Mouse (Mus musculus) telencephalon, adult 2 months (tissue): ENCODE data around the gene Cxcr4.
"Not testable (repeated sequence)": the region's sequence is repeated elsewhere in the genome, so short reads cannot be mapped to it uniquely, and the experiment has no call there.

Experiments
- DNase-seq: peaks from one replicate; pipeline ENCODE4 v3.0.0-alpha.2; 2011; ENCODE audit warnings: low read depth, low spot score

Cxcr4 gene

DNA sequence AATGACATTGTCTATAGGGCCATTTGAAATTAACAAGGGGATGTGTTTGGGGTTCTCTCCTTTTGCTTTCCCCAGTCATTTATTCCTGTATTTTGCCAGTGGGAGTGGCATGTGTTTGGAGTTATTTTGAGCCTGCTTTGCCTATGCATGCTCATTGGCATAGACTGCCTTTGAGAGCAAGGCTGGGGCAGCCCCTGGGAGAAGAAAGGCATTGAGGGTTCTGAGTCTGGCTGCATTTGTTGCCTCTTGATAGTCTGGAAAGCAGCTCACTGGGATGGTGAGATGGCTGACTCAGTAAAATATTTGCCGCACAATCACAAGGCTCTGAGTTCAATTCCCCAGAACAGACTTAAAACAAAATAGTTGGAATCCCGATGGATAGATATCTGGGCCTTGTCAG, 8.5 kb upstream of the Cxcr4 start:
- DNase-seq, result no peak

- no peak for DNase-seq
Measured at GRCm38 (mm10) chr1:128597209-128597782, 5.2 kb upstream of the Cxcr4 start.

DNA sequence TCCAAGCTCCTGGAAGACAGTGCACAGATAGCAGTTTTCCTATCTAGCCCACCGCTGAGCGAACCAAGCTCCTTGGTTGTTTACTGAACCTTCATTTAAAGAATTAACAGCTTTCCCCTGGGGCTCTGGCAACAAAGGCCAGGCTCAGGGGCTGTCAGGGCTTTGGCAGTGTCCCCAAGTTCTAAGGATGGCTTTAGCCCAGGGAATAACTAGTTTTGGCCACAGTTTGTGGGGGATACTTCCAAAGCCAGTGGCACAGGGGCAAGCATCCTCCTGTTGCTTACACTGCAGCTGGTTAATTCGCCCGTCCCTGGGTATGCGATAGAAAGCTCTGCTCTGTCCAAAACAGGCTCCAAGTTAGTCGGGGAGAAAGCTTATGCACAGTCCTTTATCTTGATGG, 3.4 kb upstream of the Cxcr4 start:
- no peak for DNase-seq

DNA sequence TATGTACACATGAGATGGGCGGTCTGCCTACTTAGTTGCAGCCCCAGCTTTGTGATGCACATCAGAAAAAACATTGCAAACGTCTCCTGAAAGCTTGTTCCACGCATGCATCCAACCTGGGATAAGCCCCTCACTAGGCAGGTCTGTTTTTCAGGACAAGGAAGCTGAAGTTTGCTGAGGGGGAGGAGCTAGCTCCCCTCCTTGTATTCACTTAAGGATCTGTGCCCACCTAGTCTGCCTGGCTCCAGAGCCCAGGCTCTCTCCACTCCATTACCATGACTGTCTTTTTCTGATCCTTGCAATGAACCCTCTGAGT, 3.0 kb upstream of the Cxcr4 start:
- DNase-seq, result no peak

- DNase-seq, result no peak
Measured at GRCm38 (mm10) chr1:128594353-128595104, 2.4 kb upstream of the Cxcr4 start.

GRCm38 (mm10) chr1:128592961-128593501, 938 bp upstream of the Cxcr4 start:
- peak; percentile 74 for DNase-seq

DNA sequence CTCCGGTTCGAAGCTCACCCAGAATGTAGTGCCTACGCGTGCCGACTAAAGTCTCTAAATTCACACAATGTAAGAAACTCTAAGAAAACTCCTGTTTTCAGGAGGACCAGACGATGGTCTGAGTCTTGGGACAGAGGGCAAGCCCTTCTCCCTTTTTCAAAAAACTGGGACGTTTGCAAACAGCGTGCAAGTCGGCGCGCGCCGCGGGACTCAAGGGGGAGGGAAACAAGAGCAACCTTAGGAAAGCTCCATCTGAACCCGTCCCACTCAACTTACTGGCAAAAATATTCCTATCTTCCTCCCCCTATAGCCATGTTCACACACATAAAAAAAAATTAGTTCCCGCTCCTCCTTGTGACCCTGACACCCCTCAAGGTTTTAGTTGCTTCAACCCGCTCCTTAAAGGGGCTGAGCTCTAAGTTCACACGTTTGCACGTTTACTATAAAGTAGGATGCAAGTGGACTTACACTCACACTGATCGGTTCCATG, 327 bp downstream of the Cxcr4 start:
- no peak for DNase-seq

DNA sequence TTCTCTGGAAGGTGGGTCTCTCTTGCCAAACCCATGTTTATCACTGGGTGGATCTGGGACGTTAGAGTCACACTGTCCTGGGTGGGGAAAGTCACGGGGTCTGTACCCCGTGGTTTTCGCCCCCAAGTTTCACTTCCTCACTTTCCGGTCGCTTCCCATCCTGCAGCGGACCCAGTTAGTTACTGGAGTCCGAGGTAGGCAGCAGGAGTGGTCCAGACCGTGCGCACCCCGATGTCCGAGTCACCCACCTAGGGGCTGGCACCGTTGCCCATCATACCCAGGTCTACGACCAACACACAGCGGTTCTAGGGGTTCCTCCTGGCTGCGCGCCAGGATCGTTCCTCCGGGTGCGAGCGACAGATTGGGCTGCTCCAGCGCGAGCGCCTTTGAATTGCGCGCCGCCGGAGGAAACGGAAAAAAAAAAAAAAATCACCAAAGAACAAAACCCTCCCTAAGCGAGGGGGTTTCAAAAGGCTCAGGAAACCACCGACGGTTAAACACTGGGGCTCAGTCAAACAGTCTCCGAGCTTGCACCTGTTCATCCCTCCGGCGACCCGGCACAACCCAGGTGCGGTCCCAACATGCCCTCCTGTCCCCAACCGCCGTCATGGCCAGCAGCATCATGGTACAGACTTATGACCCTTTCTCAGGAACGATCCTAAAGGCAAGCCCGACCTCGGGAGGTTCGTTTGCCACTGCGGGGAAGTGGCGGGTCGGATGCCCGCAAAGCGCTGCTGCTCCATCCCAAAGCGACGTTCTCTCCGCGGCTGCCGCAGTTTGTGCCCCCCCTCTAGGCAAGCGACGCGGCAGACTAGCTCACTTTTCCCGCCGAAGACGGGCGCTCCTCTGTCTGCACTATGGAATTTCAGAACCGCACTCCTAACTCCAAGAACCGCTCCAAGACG, 1.0 kb downstream of the Cxcr4 start:
- no peak for DNase-seq

DNA sequence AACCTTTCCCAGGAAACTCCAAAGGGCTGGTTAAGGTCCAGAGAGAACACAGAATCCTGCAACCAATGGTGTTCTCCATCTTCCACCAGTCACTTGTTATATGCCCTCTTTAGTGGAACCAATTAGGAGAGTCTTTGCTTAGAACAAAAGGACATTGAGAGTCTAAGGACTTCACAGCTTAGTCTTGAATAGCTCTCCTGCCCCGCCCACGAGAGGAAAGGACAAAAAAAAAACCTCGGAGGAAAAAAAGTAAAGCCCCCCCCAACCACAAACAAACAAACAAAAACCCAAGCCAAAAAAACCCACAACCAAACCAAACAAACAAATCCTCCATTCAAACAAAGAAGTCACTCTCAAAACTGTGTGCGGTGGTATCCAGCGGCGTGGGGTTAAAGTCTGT, 2.1 kb downstream of the Cxcr4 start:
- no peak for DNase-seq

DNA sequence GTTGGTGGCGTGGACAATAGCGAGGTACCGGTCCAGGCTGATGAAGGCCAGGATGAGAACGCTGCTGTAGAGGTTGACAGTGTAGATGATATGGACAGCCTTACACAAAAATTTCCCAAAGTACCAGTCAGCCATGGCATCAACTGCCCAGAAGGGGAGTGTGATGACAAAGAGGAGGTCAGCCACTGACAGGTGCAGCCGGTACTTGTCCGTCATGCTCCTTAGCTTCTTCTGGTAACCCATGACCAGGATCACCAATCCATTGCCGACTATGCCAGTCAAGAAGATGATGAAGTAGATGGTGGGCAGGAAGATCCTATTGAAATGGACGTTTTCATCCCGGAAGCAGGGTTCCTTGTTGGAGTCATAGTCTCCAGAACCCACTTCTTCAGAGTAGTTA, 2.6 kb downstream of the Cxcr4 start:
- DNase-seq, result no peak

DNA sequence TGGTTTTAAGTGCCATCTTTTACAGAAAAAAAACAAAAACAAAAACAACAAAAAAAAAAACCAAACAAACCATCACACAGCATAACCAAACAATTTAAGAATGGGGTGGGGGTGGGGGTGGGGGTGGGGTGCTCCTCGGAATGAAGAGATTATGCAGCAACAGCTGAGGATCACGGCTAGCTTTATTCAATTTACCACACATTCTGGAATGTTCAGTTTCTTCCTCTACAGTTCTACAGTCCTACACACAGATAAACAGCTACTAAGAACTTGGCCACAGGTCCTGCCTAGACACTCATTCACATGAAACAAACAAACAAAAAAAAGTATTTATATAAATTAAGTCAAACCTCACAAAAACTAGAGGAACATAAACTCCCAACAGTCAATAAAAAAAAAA, 3.8 kb downstream of the Cxcr4 start:
- no peak for DNase-seq

DNA sequence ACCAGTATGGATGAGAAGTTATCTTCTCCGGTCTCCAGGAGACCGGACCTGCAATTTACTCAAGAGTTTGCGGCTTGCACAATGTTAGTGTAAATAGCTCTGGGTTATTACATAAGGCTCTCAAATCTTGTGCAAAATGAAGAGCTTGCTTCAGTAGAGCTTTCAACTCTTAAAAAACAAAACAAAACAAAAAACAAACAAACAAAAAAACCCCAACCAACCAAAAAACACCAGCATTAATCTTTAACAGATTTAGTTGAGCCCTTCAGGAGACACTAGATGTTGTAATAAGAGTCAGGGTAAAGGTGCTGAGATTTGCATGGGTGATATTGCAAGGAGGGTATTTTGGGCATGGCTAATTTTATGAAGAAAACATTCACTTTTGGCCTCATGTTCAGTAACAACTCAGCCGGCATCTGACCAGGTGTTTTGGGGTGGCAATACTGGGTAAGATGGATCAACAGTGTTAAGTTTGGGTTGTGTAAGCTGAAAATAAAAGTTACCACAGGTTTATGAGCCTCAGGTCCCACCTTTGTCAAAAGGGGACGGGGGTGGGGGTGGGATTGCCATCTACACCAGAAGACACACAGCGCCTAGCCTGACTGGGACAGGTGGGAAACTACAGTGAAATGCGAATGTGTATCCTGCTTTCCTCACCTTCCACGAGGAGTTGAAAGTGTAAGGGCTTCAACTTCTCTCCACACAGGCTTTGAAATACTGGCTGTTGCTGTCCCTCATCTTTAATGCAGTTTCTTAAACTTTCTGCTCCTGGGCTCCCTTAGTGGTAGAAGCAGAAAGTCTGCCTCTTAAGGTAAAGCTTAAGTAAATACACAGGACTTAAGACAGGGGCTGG, 4.9 kb downstream of the Cxcr4 start:
- DNase-seq, result no peak

DNA sequence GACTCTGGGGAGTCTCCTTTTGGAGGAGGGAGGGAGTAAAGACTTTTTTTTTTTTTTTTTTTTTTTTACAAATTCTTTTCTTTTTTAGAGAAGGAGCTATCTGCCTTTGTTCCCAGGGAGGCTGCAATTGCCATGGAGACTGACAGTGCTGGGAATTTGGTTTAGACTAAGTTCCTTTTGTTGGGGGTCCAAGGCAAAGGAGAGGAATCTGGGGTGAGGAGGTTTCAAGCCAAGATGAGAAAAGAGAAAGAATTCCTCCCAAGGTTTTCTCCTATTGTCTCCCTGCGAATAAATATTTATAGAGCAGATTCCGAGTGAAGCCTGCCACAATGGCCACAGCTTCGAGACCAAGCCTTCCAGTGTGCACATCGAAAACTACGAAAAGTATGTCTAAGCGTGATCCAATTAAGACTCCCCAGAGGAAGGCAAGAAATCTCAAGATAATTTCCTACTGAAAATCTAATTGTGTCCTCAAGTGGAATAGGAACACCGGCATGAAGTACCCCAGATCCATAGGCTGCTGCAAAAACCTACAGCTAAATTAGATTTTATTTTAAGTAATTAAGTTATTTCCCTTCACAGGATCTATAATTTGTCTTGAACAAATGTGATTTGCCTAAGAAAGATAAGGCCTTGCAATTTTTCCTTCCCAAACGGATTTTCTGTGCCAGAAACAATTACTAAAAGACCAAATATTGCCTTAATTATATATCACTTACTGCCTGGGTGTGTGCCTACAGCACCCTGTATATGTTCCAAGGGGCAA, 5.7 kb downstream of the Cxcr4 start:
- no peak for DNase-seq

DNA sequence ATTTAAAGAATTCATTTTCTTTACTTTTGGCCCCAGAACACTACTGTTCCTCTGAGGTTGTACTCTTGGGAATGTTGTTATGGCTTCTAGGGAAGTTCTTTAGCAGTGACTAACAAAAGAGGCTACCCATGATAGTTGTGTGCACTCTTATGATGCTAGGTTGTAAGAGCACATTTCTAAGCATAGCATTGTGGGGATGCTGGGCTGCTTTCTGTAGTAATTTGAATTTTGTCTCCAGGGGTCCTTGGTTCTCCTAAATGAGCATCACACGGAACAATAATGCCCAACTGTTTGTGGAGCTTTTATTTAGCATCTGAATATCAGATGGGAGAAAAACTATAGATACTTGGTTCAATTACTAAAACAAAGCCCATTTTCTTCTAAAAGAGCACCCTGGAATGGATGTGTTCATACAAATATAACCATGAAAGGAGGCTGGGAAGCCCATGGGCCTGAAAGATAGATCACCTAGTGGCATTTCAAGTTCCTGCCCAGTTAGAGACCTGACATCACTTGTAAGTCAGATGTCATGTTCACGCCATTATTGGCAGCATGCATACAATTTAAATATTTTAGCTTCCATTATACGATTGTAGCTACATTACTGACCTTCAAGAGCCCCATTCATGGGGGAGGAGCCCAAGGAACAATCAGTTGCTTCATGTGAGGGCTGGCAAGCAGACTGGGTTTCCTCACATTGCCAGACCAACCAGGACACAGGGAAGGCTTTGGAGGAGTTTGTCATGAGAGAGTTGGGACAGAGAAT, 6.5 kb downstream of the Cxcr4 start:
- no peak for DNase-seq

GRCm38 (mm10) chr1:128584716-128585115, 7.4 kb downstream of the Cxcr4 start:
- not testable (repeated sequence) for DNase-seq

GRCm38 (mm10) chr1:128583279-128583872, 8.7 kb downstream of the Cxcr4 start:
- DNase-seq, result no peak

DNA sequence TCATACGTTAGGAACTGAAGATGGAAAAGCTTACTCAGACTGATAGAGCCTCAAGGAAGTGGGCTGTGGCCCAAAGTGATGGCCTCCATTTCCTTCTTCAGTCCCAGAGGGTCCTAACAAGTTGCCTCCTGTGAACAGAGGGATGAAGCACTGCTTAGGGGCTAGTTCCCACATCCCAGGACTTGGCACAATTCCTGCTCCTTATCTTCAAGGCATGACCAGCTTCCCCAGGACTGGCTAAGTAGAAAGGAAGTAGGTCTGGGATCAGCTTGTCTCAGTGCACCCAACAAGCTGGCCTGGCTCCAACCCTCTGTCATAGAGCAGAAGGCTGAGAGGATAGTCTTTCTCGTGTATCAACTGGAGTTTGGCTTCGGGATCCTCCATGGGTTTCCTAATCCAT, 11.8 kb downstream of the Cxcr4 start:
- no peak for DNase-seq

- no peak for DNase-seq
Measured at GRCm38 (mm10) chr1:128578454-128578853, 13.6 kb downstream of the Cxcr4 start.

GRCm38 (mm10) chr1:128575096-128575495, 17.0 kb downstream of the Cxcr4 start:
- no peak for DNase-seq
